Mouse (Mus musculus) adrenal gland, adult 8-10 months (tissue): ENCODE data around the gene Kank4. TPM values are rescaled to one million over a fixed set of nuclear protein-coding genes. Genes with fewer than 3 reads are reported as not detected.
A peak's percentile ranks its signal among the peaks of the same experiment; 100 is the strongest.
"Not testable (repeated sequence)": the region's sequence is repeated elsewhere in the genome, so short reads cannot be mapped to it uniquely, and the experiment has no call there.

ENCODE experiments used
- DNase-seq: peaks from one replicate; pipeline ENCODE4 v3.0.0; 2022
- total RNA-seq, 4 experiments: library from RNA; stranded (reverse); gene quantifications; 2 replicates each; pipeline ENCODE4 v1.2.4; 2022

Gene Kank4
- total RNA-seq, 4 experiments from 2014 or later, result 3.1 to 4.2 (median 4.0) TPM

- no peak for DNase-seq
Observed at GRCm38 (mm10) chr4:98831726-98832125, 14.4 kb upstream of the Kank4 start.

DNA sequence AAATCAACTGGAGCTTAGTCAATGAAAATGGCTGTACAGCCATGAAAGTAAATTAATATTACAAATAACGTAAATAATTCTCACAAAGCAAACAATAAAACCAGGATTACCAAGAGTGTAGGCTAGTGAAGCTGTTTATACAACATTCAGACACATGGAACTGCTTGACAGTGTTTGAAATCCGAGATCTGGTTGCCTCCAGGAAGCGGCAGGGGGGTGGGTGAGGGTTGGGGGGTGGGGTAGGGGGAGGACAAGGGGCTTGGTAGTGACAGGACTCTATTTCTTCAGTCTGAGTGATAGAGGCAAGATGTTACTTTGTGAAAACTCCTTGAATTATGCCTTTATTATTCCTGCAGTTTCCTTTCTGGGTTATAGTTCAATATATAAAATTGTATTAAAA lies 9.4 kb upstream of the Kank4 start:
- no peak for DNase-seq

DNA sequence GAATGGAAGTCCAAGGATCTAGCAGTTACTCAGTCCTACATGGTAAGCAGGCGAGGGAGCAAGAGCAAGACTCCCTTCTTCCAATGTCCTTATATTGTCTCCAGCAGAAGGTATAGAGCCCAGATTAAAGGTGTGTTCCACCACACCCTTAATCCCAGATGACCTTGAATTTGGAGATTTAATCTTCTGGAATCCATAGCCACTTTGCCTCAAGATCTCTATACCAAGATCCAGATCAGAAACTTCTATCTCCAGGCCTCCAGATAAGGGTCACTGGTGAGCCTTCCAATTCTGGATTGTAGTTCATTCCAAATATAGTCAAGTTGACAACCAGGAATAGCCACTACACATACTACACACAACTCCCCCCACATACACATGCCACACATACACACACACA lies 6.4 kb upstream of the Kank4 start, which contains the start of gene I0C0044D17Rik:
Gene I0C0044D17Rik (minus strand): TSS at position 101 of the 400 bp plus-strand sequence.
- DNase-seq, result not testable (repeated sequence)

DNA sequence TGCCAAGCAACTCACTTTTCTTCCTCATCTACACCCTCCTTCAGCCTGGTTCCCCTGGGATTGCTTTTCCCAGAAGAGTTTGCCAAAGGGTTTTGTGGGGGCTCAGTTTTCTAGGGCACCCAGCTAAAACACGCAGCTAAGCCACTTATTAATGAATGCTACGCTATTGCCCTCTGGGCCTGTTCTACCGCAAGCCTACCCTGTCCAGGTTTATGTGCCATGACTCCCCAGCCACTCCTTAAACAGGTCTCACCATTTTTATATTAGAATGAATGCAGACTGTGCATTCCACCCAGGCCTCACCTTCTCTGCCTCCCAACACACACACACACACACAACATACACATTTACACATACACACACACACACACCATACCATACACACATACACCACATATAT lies 5.7 kb upstream of the Kank4 start:
- DNase-seq, result no peak

- no peak for DNase-seq
Observed at GRCm38 (mm10) chr4:98822478-98822877, 5.1 kb upstream of the Kank4 start.

- DNase-seq, result peak; percentile 46
Observed at GRCm38 (mm10) chr4:98819216-98819755, 1.9 kb upstream of the Kank4 start.

DNA sequence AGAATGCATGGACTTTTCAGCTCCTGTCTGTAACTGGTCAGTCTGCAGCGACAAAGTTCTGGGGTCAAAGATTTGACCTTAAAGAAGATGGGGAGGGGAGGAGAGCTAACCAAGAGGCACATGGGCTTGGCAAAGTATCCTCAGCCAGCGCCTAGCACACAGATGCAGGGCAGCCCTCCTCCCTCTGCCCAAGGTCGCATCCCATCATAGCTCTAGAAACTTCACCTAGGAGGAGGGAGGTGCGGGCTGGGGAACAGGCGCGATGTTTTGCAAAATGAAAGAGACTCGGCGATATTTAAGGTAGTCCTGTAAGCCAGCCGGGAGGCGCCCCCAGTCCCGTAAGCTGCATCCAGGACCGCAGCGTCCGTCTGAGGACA lies 542 bp downstream of the Kank4 start:
- DNase-seq, result no peak

- no peak for DNase-seq
Observed at GRCm38 (mm10) chr4:98806306-98806705, 11.0 kb downstream of the Kank4 start.

DNA sequence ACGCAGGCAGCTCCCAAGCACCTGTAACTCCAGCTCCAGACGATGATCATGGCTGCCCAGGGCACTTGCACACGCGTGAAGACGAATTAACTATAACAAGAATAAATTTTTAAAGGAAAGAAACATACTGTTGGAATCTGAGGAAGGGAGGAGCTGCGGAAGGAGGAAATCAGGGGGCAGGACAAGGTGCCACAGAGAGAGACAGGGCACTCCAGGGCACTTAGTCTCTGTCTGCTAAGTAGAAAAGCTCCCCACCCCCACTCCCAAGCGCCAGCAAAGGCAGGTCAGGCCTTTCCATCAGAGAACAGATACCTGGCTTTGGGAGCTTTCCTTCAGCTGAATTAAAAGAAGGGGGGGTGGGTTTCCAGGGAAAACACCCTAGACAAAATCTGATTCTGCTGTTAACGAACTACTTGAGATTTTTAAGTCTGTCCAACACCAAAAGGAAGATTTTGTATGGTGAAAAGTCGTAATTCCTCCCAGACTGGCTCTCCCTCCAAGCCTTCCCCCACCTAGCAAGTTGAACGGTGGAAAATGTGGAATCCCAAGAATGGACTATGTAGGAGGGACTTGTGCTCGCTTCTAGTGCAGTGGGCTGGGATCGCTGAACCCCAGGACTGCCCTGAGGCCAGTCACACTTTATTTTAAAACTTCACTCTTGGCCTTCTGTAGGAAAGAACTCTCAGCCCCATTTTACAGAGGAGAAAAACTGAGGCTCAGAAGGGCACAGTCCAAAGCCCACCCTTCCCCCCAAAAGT lies 11.9 kb downstream of the Kank4 start:
- DNase-seq, result no peak

GRCm38 (mm10) chr4:98804476-98805134 lies 12.7 kb downstream of the Kank4 start:
- DNase-seq, result no peak

DNA sequence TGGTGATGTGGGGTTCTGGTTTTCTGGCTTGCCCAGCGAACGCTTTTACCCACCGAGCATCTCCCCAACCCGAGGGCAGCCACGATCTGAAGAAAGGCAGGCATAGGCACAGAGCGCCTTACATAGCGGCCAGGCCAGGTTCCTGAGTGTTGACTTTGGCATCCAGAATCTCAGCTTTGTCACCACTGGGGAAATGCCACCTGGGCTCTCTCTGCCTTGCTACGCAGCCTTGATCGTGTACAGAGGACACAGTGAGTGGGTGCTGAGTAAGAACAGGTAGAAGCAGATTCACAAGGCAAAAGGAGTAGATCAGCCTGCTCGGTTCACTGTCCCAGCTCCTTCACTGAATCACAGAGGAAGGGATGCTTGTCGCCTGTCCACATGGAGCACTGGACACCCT lies 15.6 kb downstream of the Kank4 start:
- DNase-seq, result no peak

DNA sequence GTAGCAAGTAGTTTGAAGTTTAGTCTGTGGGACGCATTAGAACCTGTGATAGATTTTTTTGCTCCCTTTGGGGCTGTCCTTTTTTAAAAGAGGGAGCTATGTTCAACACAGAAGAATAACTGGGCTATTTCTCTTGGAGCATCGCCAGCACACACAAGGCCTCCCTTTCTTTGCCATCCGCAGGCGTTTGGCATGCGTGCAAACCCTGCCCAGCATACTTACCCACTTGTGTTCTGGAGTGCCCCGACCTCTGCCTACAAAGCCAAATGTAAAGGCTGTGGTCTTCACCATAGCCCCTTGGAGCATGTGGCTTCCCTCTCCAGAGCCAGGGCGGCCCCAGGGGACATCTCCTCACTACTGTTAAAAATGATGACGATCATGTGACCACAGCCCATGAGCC lies 16.5 kb downstream of the Kank4 start:
- DNase-seq, result no peak

DNA sequence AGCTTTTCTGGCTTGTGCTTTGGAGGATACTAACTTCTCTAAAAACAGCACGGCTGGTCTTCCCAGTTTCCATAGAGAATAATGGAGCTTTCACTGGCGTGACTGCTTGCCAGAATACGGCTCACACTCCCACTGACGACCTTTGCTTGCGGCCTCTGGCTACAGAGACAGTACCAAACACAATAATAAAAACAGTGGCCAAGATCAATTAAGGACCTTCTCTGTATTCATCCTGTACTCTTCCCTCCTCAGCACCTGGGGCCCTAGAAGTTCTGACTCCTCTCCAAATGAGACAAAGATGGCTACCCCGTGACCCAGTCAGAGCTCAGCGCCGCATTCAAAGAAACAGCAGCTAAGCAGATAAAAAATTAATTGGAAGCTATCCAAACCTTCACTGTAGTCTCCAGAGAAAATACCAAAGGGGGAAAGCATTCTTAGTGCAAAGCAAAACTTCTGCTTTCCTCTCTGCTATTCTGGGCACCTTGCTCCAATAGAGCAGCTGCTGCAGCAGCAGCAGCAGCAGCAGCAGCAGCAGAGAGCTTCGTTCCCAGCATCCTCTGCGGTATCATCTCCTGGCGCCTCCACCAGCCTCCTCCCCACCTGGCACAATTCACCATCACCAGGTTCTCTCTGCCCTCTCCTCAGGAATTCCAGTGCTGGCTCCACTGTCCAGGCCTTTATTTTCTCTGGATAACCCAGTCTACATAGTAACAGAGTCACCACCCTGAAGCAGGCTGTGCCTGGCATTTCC lies 20.6 kb downstream of the Kank4 start:
- no peak for DNase-seq

GRCm38 (mm10) chr4:98795241-98795640 lies 22.1 kb downstream of the Kank4 start:
- no peak for DNase-seq

- no peak for DNase-seq
Observed at GRCm38 (mm10) chr4:98793486-98793885, 23.9 kb downstream of the Kank4 start.

DNA sequence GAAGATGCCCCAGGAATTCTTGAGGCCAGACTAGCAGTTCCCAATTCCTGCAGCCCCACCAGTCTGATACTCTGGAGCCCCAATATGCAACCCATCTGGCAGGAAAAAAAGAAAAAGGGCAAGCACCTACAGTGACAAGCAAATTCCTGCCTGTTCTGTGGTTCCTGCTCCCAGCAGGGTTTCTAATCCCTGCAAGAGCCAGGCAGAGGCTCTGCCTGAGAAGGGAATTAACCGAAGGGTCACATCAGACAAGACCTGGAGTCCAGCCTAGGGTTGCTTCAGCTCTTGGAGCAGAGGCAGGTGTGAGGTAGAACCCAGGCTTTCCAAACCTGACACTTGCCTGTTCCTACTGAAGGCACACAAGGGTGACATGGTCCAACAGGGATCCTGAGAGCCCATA lies 26.6 kb downstream of the Kank4 start:
- DNase-seq, result no peak

GRCm38 (mm10) chr4:98789861-98790311 lies 27.5 kb downstream of the Kank4 start:
- no peak for DNase-seq

GRCm38 (mm10) chr4:98789133-98789765 lies 28.1 kb downstream of the Kank4 start:
- DNase-seq, result no peak

- no peak for DNase-seq
Observed at GRCm38 (mm10) chr4:98786281-98786680, 31.1 kb downstream of the Kank4 start.

DNA sequence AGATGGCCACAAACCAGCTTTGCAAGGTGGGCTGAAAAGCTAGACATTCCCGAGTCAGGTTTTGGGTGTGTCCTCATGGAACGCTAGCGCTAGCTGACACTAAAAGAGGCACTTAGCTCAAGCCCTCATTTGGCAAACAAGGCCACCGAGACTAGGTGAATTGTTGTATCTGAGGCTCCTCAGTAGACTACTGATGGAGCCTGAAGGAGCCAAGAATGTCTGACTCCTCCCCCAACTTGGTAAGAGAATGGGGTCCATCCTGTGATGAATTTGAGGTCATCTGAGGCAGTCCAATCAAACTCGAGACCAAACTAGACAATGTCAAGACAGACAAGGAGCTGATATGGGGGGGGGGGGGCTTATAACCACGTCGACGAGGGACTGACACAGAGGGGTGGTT lies 31.5 kb downstream of the Kank4 start:
- DNase-seq, result no peak

DNA sequence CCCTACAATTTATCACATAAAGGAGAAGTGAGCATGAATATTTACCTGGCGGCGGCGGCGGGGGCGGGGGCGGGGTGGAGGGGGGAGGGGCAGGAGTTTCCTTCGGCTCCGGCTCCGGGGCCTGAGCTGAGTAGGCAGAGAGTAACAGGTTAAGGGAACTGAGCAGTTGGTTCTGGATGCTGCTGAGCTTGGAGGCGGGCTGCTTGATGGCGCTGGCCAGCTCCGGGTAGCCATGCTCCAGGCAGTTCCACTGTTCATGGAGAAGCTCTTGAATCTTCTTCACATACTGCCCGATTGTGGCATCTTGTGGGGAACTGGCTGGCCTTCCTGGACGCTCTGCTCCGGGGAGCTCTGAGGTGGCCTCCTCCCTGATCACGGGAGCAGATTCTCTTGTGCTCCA lies 39.1 kb downstream of the Kank4 start:
- DNase-seq, result no peak

GRCm38 (mm10) chr4:98777464-98777863 lies 39.9 kb downstream of the Kank4 start:
- DNase-seq, result no peak
